Mouse (Mus musculus): ENCODE data around the gene Nsf.

- TF ChIP-seq CTCF (IDR thresholded peaks at IDR 0.05; ENCODE audit: low read depth, low read length) (no peak), POLR2A (IDR thresholded peaks at IDR 0.05; ENCODE audit: extremely low read depth, insufficient read depth, low read length) (no peak)
Observed at GRCm38 (mm10) chr11:103909396-103909795, 44.5 kb downstream of the Nsf start.
